Mouse (Mus musculus): ENCODE data around the gene Klhl3. TPM values are rescaled to one million over a fixed set of nuclear protein-coding genes. Genes with fewer than 3 reads are reported as not detected.

Klhl3 gene
- total RNA-seq, 2 experiments from 2014 or later, result 0.36 to 0.67 TPM

GRCm38 (mm10) chr13:58025701-58026414 lies 87.5 kb downstream of the Klhl3 start:
- TF ChIP-seq CTCF (IDR thresholded peaks at IDR 0.05), result no peak
- H3K4me3 ChIP-seq, result no peak overlapping the region
- H3K27ac ChIP-seq, result no peak overlapping the region
- no peak for DNase-seq
- intact Hi-C loops (cut with DNase I), result no loop called here

GRCm38 (mm10) chr13:58023726-58024453 lies 89.5 kb downstream of the Klhl3 start:
- intact Hi-C loops (cut with DNase I), result no loop called here
- no peak for DNase-seq
- Histone ChIP-seq H3K27ac (no peak overlapping the region), H3K4me3 (no peak overlapping the region; the same call in 1 of the 2 replicates)
- no peak for TF ChIP-seq CTCF (IDR thresholded peaks at IDR 0.05)

- Histone ChIP-seq H3K27ac (no peak overlapping the region), H3K4me3 (no peak overlapping the region)
- DNase-seq, result no peak
- intact Hi-C loops (cut with DNase I), result no loop called here
- TF ChIP-seq CTCF (IDR thresholded peaks at IDR 0.05), result no peak
These were observed 90.3 kb downstream of the Klhl3 start for GRCm38 (mm10) chr13:58023001-58023560.

- H3K27ac ChIP-seq, result no peak overlapping the region
- DNase-seq, result no peak
- no peak overlapping the region for H3K4me3 ChIP-seq
- intact Hi-C loops (cut with DNase I), result no loop called here
- TF ChIP-seq CTCF (IDR thresholded peaks at IDR 0.05), result no peak
These were observed 93.0 kb downstream of the Klhl3 start for GRCm38 (mm10) chr13:58020428-58020827.

GRCm38 (mm10) chr13:58017298-58017697 lies 96.1 kb downstream of the Klhl3 start:
- Histone ChIP-seq H3K4me3 (no peak overlapping the region), H3K27ac (no peak overlapping the region)
- TF ChIP-seq CTCF (IDR thresholded peaks at IDR 0.05), result no peak
- intact Hi-C loops (cut with DNase I), result loop anchor here (10.0 kb wide), 1 partner anchor 258 kb away; the partner anchor contains the start of gene Gkap1
- no peak for DNase-seq

- intact Hi-C loops (cut with DNase I), result loop anchor here (2.0 to 10.0 kb wide), 4 partner anchors 101 to 263 kb away; partner anchors contain the start of genes Gkap1, Idnk and Klhl3
- peak; percentile 88 for TF ChIP-seq CTCF (IDR thresholded peaks at IDR 0.05)
- DNase-seq, result peak; percentile 39
- H3K27ac ChIP-seq, result no peak overlapping the region; the same call in 1 of the 2 replicates
- H3K4me3 ChIP-seq, result no peak overlapping the region
These were observed 101.1 kb downstream of the Klhl3 start for GRCm38 (mm10) chr13:58012067-58012925.

- H3K27ac ChIP-seq, result no peak overlapping the region
- no peak for TF ChIP-seq CTCF (IDR thresholded peaks at IDR 0.05)
- no peak for DNase-seq
- intact Hi-C loops (cut with DNase I), result loop anchor here (5.0 to 10.0 kb wide), 3 partner anchors 146 to 263 kb away; partner anchors contain the start of genes Gkap1 and Idnk
- H3K4me3 ChIP-seq, result no peak overlapping the region
These were observed 101.9 kb downstream of the Klhl3 start for GRCm38 (mm10) chr13:58011526-58011925.

- TF ChIP-seq CTCF (IDR thresholded peaks at IDR 0.05), result no peak
- intact Hi-C loops (cut with DNase I), result loop anchor here (5.0 to 10.0 kb wide), 3 partner anchors 147 to 264 kb away; partner anchors contain the start of genes Gkap1 and Idnk
- DNase-seq, result no peak
These were observed 103.0 kb downstream of the Klhl3 start for GRCm38 (mm10) chr13:58010416-58010815.

GRCm38 (mm10) chr13:58009275-58009674 lies 104.1 kb downstream of the Klhl3 start:
- no peak overlapping the region for H3K4me3 ChIP-seq
- H3K27ac ChIP-seq, result no peak overlapping the region
- no peak for DNase-seq
- no peak for TF ChIP-seq CTCF (IDR thresholded peaks at IDR 0.05)
- intact Hi-C loops (cut with DNase I), result no loop called here

More at GRCm38 (mm10) chr13:58010416-58010815, 103.0 kb downstream of the Klhl3 start:
- Histone ChIP-seq H3K4me3 (no peak overlapping the region), H3K27ac (no peak overlapping the region)

- no peak for TF ChIP-seq CTCF (IDR thresholded peaks at IDR 0.05)
- DNase-seq, result peak; percentile 81
- intact Hi-C loops (cut with DNase I), result no loop called here
- H3K27ac ChIP-seq, result peak overlapping the region; percentile 68
- no peak overlapping the region for H3K4me3 ChIP-seq
These were observed 105.4 kb downstream of the Klhl3 start for GRCm38 (mm10) chr13:58008038-58008364.

GRCm38 (mm10) chr13:58007256-58008037 lies 105.9 kb downstream of the Klhl3 start:
- intact Hi-C loops (cut with DNase I), result no loop called here
- TF ChIP-seq CTCF (IDR thresholded peaks at IDR 0.05), result no peak
- peak overlapping the region; percentile 68 for H3K27ac ChIP-seq
- peak overlapping the region; percentile 7 for H3K4me3 ChIP-seq
- peak; percentile 31 for DNase-seq
